In the genomic region with DNA sequence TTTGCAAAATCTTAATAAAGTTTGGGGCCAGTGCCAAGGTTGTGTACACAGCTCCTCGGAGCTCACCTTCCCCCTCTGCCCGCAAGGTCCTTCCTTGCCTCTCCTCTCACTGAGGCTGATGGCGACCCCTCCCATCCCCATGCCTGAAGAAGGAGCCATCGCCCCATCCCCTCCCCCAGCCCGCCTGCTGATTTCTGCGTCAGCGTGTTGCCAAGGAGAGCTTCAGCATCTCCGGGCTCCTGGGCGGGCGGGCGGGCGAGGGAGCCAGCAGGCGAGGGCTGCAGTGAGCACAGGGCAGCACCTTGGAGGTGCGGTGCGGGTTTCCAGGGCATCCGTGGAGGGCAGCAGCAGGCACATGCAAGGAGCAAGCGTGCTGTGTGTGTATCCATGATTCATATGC, we compare ENCODE assay signal across 9 mouse cellular contexts. TPM values are rescaled to one million over a fixed set of nuclear protein-coding genes. Genes with fewer than 3 reads are reported as not detected.
A peak's percentile ranks its signal among the peaks of the same experiment; 100 is the strongest.
DNase-seq lines count a peak whose midpoint lies in the region; ATAC-seq lines count a peak whose summit lies in the region.
"Had no signal": no experiment of that assay in that cellular context is flagged by ENCODE, and none has a peak within 500 bp of the region (broad histone marks: within the 10 kb centered on the region; RNA-seq: fewer than 3 reads in every experiment).

No protein-coding gene starts in this region.

- H3K36me3 ChIP-seq in heart, embryonic 10.5 days = 0 out of 2 replicates have a peak, but pooled peaks cover 2% of the 10 kb centered on the region
- peaks cover 30% of the 10 kb centered on the region for H3K36me3 ChIP-seq in forebrain, embryonic 13.5 days (ENCODE audit: poor library complexity, severe bottlenecking)

- peak overlapping the region; percentile 52 for H3K4me3 ChIP-seq in heart, embryonic 10.5 days
- H3K4me3 ChIP-seq in forebrain, embryonic 13.5 days = peak overlapping the region; percentile 21
- H3K4me3 ChIP-seq: myocyte had no signal

- no peaks in the 10 kb centered on the region for H3K9me3 ChIP-seq in heart, embryonic 10.5 days
- no peaks in the 10 kb centered on the region for H3K9me3 ChIP-seq in forebrain, embryonic 13.5 days (replicated peaks)

- intact Hi-C loops in left cerebral cortex, postnatal 4 days (cut with DNase I) = no loop called here

- H3K4me1 ChIP-seq in heart, embryonic 10.5 days = peaks cover 38% of the 10 kb centered on the region
- peaks cover 36% of the 10 kb centered on the region for H3K4me1 ChIP-seq in forebrain, embryonic 13.5 days

- 3% methylated on average over 17 of the region's 17 CpGs for WGBS in heart, embryonic 10.5 days
- WGBS in forebrain, embryonic 13.5 days = 2% methylated on average over 17 of the region's 17 CpGs

- DNase-seq in heart, embryonic 10.5 days (ENCODE audit: low spot score) = no peak
- no peak for DNase-seq in heart, adult 8-10 months (ENCODE audit: low spot score)
- peak; percentile 32 for DNase-seq in R1 (ENCODE audit: low read depth, low spot score)
- DNase-seq in left cerebral cortex, postnatal 4 days = peak; percentile 43
- peak; percentile 82 to 83 for DNase-seq in right cerebral cortex, postnatal 10 days (ENCODE audit: low spot score in 2 of 2)
- no peak for DNase-seq in spleen, postnatal 4 days (ENCODE audit: low spot score in 2 of 2)
- DNase-seq in layer of hippocampus, adult 9-11 months = no peak

- peak overlapping the region; percentile 43 for H3K9ac ChIP-seq in forebrain, embryonic 13.5 days

- H3K27ac ChIP-seq in heart, embryonic 10.5 days = peak overlapping the region; percentile 17; the same call in 1 of the 2 replicates
- no peak overlapping the region; the same call in 1 of the 2 replicates for H3K27ac ChIP-seq in forebrain, embryonic 13.5 days

- peak; percentile 66 for ATAC-seq in forebrain, embryonic 13.5 days

- H3K4me2 ChIP-seq in forebrain, embryonic 13.5 days = peak overlapping the region; percentile 59

- peaks cover 43% of the 10 kb centered on the region for H3K27me3 ChIP-seq in heart, embryonic 10.5 days (ENCODE audit: insufficient read depth, poor library complexity, severe bottlenecking)
- H3K27me3 ChIP-seq in forebrain, embryonic 13.5 days = no peaks in the 10 kb centered on the region

RNA-seq across cellular contexts. Expression of gene Gnaz, which starts 28.4 kb away (rescaled TPM):
- 2.0 and 4.2 TPM in 2 replicates for polyA plus RNA-seq in heart, embryonic 10.5 days (2016; fragmentation: Nextera tagmentation; extraction: Ambion mirVana)
- 1 to 10 TPM in 3 of 4 experiments, under 1 TPM in 1; 0.98 to 1.7 (median 1.1) TPM for total RNA-seq in heart, adult 8-10 months (2022)
- polyA plus RNA-seq in forebrain, embryonic 13.5 days (2015; fragmentation: Nextera tagmentation; extraction: Ambion mirVana) = 18.3 and 20.9 TPM in 2 replicates
- total RNA-seq in left cerebral cortex, postnatal 4 days (2021) = 100 to 1,000 TPM; 134 to 150 TPM

RNA-seq across cellular contexts. Expression of gene Rsph14, which starts 37.0 kb away (rescaled TPM):
- polyA plus RNA-seq in heart, embryonic 10.5 days (2016; fragmentation: Nextera tagmentation; extraction: Ambion mirVana) = not detected in 2 replicates
- total RNA-seq in heart, adult 8-10 months (2022) = not detected
- polyA plus RNA-seq in forebrain, embryonic 13.5 days (2015; fragmentation: Nextera tagmentation; extraction: Ambion mirVana) = 0.31 and 0.67 TPM in 2 replicates
- under 1 TPM; 0.70 to 0.81 TPM for total RNA-seq in left cerebral cortex, postnatal 4 days (2021)
- polyA plus RNA-seq: myocyte had no signal

RNA-seq across cellular contexts. Expression of gene Rab36, which starts 41.5 kb away (rescaled TPM):
- 5.8 and 8.6 TPM in 2 replicates for polyA plus RNA-seq in heart, embryonic 10.5 days (2016; fragmentation: Nextera tagmentation; extraction: Ambion mirVana)
- total RNA-seq in heart, adult 8-10 months (2022) = under 1 TPM; 0.46 to 0.97 (median 0.77) TPM
- polyA plus RNA-seq in forebrain, embryonic 13.5 days (2015; fragmentation: Nextera tagmentation; extraction: Ambion mirVana) = 11.3 and 14.4 TPM in 2 replicates
- total RNA-seq in left cerebral cortex, postnatal 4 days (2021) = 10 to 100 TPM; 35.5 to 36.1 TPM

Comparison
In these comparisons a context has a peak if more than half of its experiments do, and no peak if none do; other contexts are left out.
1. DNase-seq: peak in R1 (single experiment), left cerebral cortex, postnatal 4 days (single experiment) and right cerebral cortex, postnatal 10 days (2 of 2); none in heart, embryonic 10.5 days (single experiment), heart, adult 8-10 months (single experiment), spleen, postnatal 4 days (0 of 2) and layer of hippocampus, adult 9-11 months (single experiment).
2. RNA of gene Gnaz, which starts 28.4 kb away (total RNA-seq): 134 to 150 TPM in left cerebral cortex, postnatal 4 days; 0.98 to 1.7 TPM in heart, adult 8-10 months; every median in the first group is over 10 times any median in the second.
3. RNA of gene Rab36, which starts 41.5 kb away (total RNA-seq): 35.5 to 36.1 TPM in left cerebral cortex, postnatal 4 days; 0.46 to 0.97 TPM in heart, adult 8-10 months; every median in the first group is over 10 times any median in the second.